Mouse (Mus musculus): ENCODE results near the gene Rhbdd1.

Gene Rhbdd1

GRCm38 (mm10) chr1:82433649-82434005 lies 117.4 kb downstream of the Rhbdd1 start:
- DNase-seq = no peak

- no peak for DNase-seq
Observed at GRCm38 (mm10) chr1:82437273-82437672, 121.0 kb downstream of the Rhbdd1 start.

- DNase-seq = no peak
Observed at GRCm38 (mm10) chr1:82440123-82440522, 123.9 kb downstream of the Rhbdd1 start.

GRCm38 (mm10) chr1:82443517-82443916 lies 127.3 kb downstream of the Rhbdd1 start:
- DNase-seq = no peak

GRCm38 (mm10) chr1:82446049-82446448 lies 129.8 kb downstream of the Rhbdd1 start:
- no peak for DNase-seq

GRCm38 (mm10) chr1:82449851-82450250 lies 133.6 kb downstream of the Rhbdd1 start:
- no peak for DNase-seq

GRCm38 (mm10) chr1:82451927-82452651 lies 135.8 kb downstream of the Rhbdd1 start:
- DNase-seq = no peak

GRCm38 (mm10) chr1:82454031-82454430 lies 137.8 kb downstream of the Rhbdd1 start:
- peak; percentile 49 to 54 for DNase-seq

GRCm38 (mm10) chr1:82459350-82459749 lies 143.1 kb downstream of the Rhbdd1 start:
- DNase-seq = no peak

GRCm38 (mm10) chr1:82459926-82460325 lies 143.7 kb downstream of the Rhbdd1 start:
- DNase-seq = no peak

- no peak for DNase-seq
Observed at GRCm38 (mm10) chr1:82461041-82461440, 144.8 kb downstream of the Rhbdd1 start.

- no peak for DNase-seq
Observed at GRCm38 (mm10) chr1:82465321-82465853, 149.1 kb downstream of the Rhbdd1 start.

- DNase-seq = no peak
Observed at GRCm38 (mm10) chr1:82468872-82469271, 152.6 kb downstream of the Rhbdd1 start.

GRCm38 (mm10) chr1:82470516-82471225 lies 154.4 kb downstream of the Rhbdd1 start:
- DNase-seq = no peak

- DNase-seq = no peak
Observed at GRCm38 (mm10) chr1:82473467-82473866, 157.2 kb downstream of the Rhbdd1 start.

GRCm38 (mm10) chr1:82474461-82474961 lies 158.3 kb downstream of the Rhbdd1 start:
- no peak for DNase-seq

GRCm38 (mm10) chr1:82475254-82475653 lies 159.0 kb downstream of the Rhbdd1 start:
- DNase-seq = no peak

- DNase-seq = no peak
Observed at GRCm38 (mm10) chr1:82475821-82476220, 159.6 kb downstream of the Rhbdd1 start.

GRCm38 (mm10) chr1:82476256-82476655 lies 160.0 kb downstream of the Rhbdd1 start:
- peak; percentile 23 to 28 for DNase-seq

- DNase-seq = no peak
Observed at GRCm38 (mm10) chr1:82476746-82477145, 160.5 kb downstream of the Rhbdd1 start.

- no peak for DNase-seq
Observed at GRCm38 (mm10) chr1:82479696-82480487, 163.6 kb downstream of the Rhbdd1 start.

- no peak for DNase-seq
Observed at GRCm38 (mm10) chr1:82482371-82482770, 166.1 kb downstream of the Rhbdd1 start.

- DNase-seq = no peak
Observed at GRCm38 (mm10) chr1:82486371-82486770, 170.1 kb downstream of the Rhbdd1 start.
